Mouse (Mus musculus) kidney, embryonic 15.5 days (tissue): ENCODE data around the gene Ssmem1. TPM values are rescaled to one million over a fixed set of nuclear protein-coding genes. Genes with fewer than 3 reads are reported as not detected.

Experiments
- ATAC-seq: fragments of 200-750 bp; cut with Nextera tagmentation; replicated peaks from 2 replicates; pipeline ENCODE4 v1.8.0; 2017; ENCODE audit warnings: moderate TSS enrichment; ENCODE audit not compliant: low FRiP score
- H3K27ac ChIP-seq: fragments of 300-500 bp; sonication (generic); 2 replicates; pipeline ENCODE4 v1.5.1; 2015; ENCODE audit warnings: mild to moderate bottlenecking, inconsistent platforms
- H3K27me3 ChIP-seq: fragments of 300-500 bp; sonication (generic); 2 replicates; pipeline ENCODE4 v1.6.1; 2015; ENCODE audit warnings: inconsistent platforms
- H3K36me3 ChIP-seq: fragments of 300-500 bp; sonication (generic); 2 replicates; pipeline ENCODE4 v1.6.1; 2015; ENCODE audit warnings: inconsistent platforms
- H3K4me1 ChIP-seq: fragments of 300-500 bp; sonication (generic); 2 replicates; pipeline ENCODE4 v1.6.1; 2015; ENCODE audit warnings: inconsistent platforms
- H3K4me2 ChIP-seq: fragments of 300-500 bp; sonication (generic); 2 replicates; pipeline ENCODE4 v1.6.1; 2015; ENCODE audit warnings: moderate library complexity, mild to moderate bottlenecking, inconsistent platforms
- H3K4me3 ChIP-seq: fragments of 300-500 bp; sonication (generic); replicated peaks from 2 replicates; pipeline ENCODE4 v1.5.1; 2015; ENCODE audit warnings: mild to moderate bottlenecking, inconsistent platforms
- H3K9ac ChIP-seq: fragments of 300-500 bp; sonication (generic); 2 replicates; pipeline ENCODE4 v1.6.1; 2015; ENCODE audit warnings: mild to moderate bottlenecking, inconsistent platforms
- H3K9me3 ChIP-seq: fragments of 300-500 bp; sonication (generic); replicated peaks from 2 replicates; pipeline ENCODE4 v1.6.1; 2016; ENCODE audit warnings: inconsistent platforms
- WGBS: fragments of 180-500 bp; shearing (Covaris S2); methylation state at CpG from one replicate; pipeline ENCODE4 v1.1.7; 2015; ENCODE audit warnings: mixed read lengths; 5-methylcytosine and 5-hydroxymethylcytosine counted together
- polyA plus RNA-seq: library from polyadenylated mRNA; unstranded; fragments of >200 nt; fragmentation: Nextera tagmentation; extraction: Ambion mirVana; gene quantifications from 2 replicates; pipeline ENCODE4 v1.2.1, GENCODE M21; 2015

Ssmem1 gene
- polyA plus RNA-seq = not detected in 2 replicates

GRCm38 (mm10) chr6:30509265-30510239 is at the start of gene Ssmem1, which contains the start of gene Tmem209:
TSS of gene Ssmem1 (plus strand) at chr6:30509849.
TSS of gene Tmem209 (minus strand) at chr6:30509783.
- Histone ChIP-seq H3K36me3 (peaks cover 26% of the 10 kb centered on the region), H3K4me3 (peak within 1 kb of the TSS; percentile 61), H3K27me3 (no peaks in the 10 kb centered on the region), H3K4me2 (peak within 1 kb of the TSS; percentile 69), H3K4me1 (peaks cover 21% of the 10 kb centered on the region), H3K9ac (peak within 1 kb of the TSS; percentile 62), H3K27ac (peak within 1 kb of the TSS; percentile 97), H3K9me3 (no peaks in the 10 kb centered on the region)
- WGBS = under 1% methylated on average over 37 of the region's 37 CpGs
- peak; percentile 98 for ATAC-seq

GRCm38 (mm10) chr6:30460750-30461446 is 48.8 kb upstream of the Ssmem1 start:
- no peaks in the 10 kb centered on the region for H3K27me3 ChIP-seq
- peak overlapping the region; percentile 74 for H3K4me2 ChIP-seq
- H3K9ac ChIP-seq = peak overlapping the region; percentile 59; the same call in 1 of the 2 replicates
- no peaks in the 10 kb centered on the region for H3K9me3 ChIP-seq
- peak; percentile 93 for ATAC-seq
- H3K4me3 ChIP-seq = peak overlapping the region; percentile 20
- H3K27ac ChIP-seq = peak overlapping the region; percentile 98
- peaks cover 60% of the 10 kb centered on the region for H3K4me1 ChIP-seq
- WGBS = 10% methylated on average over 17 of the region's 19 CpGs
- H3K36me3 ChIP-seq = 0 out of 2 replicates have a peak, but pooled peaks cover 4% of the 10 kb centered on the region

- Histone ChIP-seq H3K9me3 (no peaks in the 10 kb centered on the region), H3K4me1 (peaks cover 69% of the 10 kb centered on the region), H3K27ac (peak overlapping the region; percentile 98), H3K4me2 (no peak overlapping the region), H3K27me3 (no peaks in the 10 kb centered on the region), H3K9ac (no peak overlapping the region), H3K4me3 (no peak overlapping the region), H3K36me3 (no peaks in the 10 kb centered on the region)
- no peak for ATAC-seq
- 80% methylated on average over 12 of the region's 13 CpGs for WGBS
Measured at GRCm38 (mm10) chr6:30461755-30462344, 47.8 kb upstream of the Ssmem1 start.

DNA sequence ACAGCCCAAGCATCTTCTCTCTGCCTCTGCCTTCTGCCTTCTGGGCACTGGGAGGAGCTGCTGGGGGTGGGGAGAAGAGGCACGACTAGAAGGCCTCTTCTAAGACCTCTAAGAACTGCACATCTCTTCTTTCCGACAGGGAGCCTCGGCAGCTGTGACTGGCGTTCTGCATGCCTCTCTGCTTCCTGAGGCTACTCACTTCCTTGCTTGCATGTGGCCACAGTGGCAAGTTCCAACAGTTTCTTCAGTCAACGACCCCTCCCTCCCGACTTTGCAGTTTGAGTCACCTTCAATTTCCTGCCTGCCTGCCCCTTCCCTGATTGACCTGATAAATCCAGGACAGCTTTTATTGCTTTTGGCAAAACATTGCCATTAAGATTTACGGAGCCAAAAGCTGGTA is 46.8 kb upstream of the Ssmem1 start:
- H3K27ac ChIP-seq = peak overlapping the region; percentile 85
- no peaks in the 10 kb centered on the region for H3K9me3 ChIP-seq
- WGBS = 5% methylated on average over 7 of the region's 7 CpGs

GRCm38 (mm10) chr6:30465586-30465985 is 44.1 kb upstream of the Ssmem1 start:
- Histone ChIP-seq H3K4me1 (peaks cover 75% of the 10 kb centered on the region), H3K9me3 (no peaks in the 10 kb centered on the region), H3K4me2 (no peak overlapping the region), H3K27me3 (no peaks in the 10 kb centered on the region), H3K9ac (no peak overlapping the region), H3K4me3 (no peak overlapping the region), H3K36me3 (no peaks in the 10 kb centered on the region), H3K27ac (no peak overlapping the region)
- WGBS = 76% methylated on average over 11 of the region's 11 CpGs
- ATAC-seq = no peak

More for the DNA sequence above, 46.8 kb upstream of the Ssmem1 start:
- Histone ChIP-seq H3K4me3 (no peak overlapping the region), H3K4me1 (peaks cover 76% of the 10 kb centered on the region), H3K4me2 (no peak overlapping the region), H3K9ac (no peak overlapping the region), H3K36me3 (no peaks in the 10 kb centered on the region), H3K27me3 (no peaks in the 10 kb centered on the region)
- ATAC-seq = no peak

DNA sequence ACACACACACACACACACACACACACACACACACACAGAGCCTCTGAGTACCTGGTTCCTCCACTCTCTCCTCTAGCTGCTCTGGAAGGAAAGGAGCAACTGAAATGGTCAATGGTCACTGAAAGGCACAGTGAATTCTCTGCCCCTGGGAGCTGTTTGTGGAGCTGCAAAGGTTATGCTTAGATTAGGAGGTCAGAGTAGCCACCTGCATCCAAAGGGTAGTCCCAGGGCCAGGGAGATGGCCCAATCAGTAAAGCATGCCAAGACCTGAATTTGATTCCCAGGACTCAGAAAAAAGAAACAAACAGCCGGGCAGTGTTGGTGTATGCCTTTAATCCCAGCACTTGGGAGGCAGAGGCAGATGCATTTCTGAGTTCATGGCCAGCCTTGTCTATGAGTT is 41.6 kb upstream of the Ssmem1 start:
- ATAC-seq = no peak
- Histone ChIP-seq H3K9me3 (no peaks in the 10 kb centered on the region), H3K4me2 (no peak overlapping the region), H3K36me3 (no peaks in the 10 kb centered on the region), H3K4me3 (no peak overlapping the region), H3K27ac (no peak overlapping the region), H3K27me3 (no peaks in the 10 kb centered on the region), H3K9ac (no peak overlapping the region), H3K4me1 (peaks cover 51% of the 10 kb centered on the region)
- 64% methylated on average over 1 of the region's 1 CpGs for WGBS

- Histone ChIP-seq H3K4me3 (no peak overlapping the region), H3K4me1 (peaks cover 46% of the 10 kb centered on the region), H3K4me2 (peak overlapping the region; percentile 25; the same call in 1 of the 2 replicates), H3K27ac (peak overlapping the region; percentile 62), H3K36me3 (no peaks in the 10 kb centered on the region), H3K9ac (no peak overlapping the region), H3K27me3 (no peaks in the 10 kb centered on the region), H3K9me3 (no peaks in the 10 kb centered on the region)
- peak; percentile 68 for ATAC-seq
- 50% methylated on average over 12 of the region's 12 CpGs for WGBS
Measured at GRCm38 (mm10) chr6:30468684-30469083, 41.0 kb upstream of the Ssmem1 start.

GRCm38 (mm10) chr6:30469370-30469769 is 40.3 kb upstream of the Ssmem1 start:
- WGBS = 76% methylated on average over 12 of the region's 12 CpGs
- Histone ChIP-seq H3K4me3 (no peak overlapping the region), H3K9ac (no peak overlapping the region), H3K27ac (peak overlapping the region; percentile 62), H3K9me3 (no peaks in the 10 kb centered on the region), H3K4me1 (peaks cover 46% of the 10 kb centered on the region), H3K27me3 (no peaks in the 10 kb centered on the region), H3K4me2 (no peak overlapping the region), H3K36me3 (no peaks in the 10 kb centered on the region)
- ATAC-seq = peak; percentile 63; the same call in 1 of the 2 replicates

DNA sequence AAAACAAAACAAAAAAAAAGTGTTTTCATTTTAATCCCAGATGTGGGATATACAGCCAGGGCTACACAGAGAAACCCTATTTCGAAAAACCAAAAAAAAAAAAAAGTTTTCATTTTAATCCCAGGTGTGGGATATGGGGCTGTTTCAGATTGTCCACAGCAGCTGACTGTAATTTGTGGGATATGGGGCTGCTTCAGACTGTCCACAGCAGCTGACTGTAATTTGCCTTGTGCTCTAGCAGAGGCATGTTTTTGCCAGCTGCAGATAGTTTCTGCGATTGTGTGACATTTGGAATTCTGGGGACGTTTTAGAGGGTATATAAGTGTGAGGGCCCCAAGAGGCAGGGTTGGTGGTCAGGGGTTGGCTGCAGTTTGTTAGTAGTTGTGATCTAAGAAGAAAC is 37.9 kb upstream of the Ssmem1 start:
- Histone ChIP-seq H3K9me3 (no peaks in the 10 kb centered on the region), H3K27me3 (no peaks in the 10 kb centered on the region), H3K36me3 (no peaks in the 10 kb centered on the region), H3K4me1 (peaks cover 24% of the 10 kb centered on the region), H3K9ac (no peak overlapping the region), H3K4me3 (no peak overlapping the region), H3K27ac (no peak overlapping the region), H3K4me2 (no peak overlapping the region)
- 72% methylated on average over 3 of the region's 3 CpGs for WGBS
- no peak for ATAC-seq

GRCm38 (mm10) chr6:30476025-30476765 is 33.5 kb upstream of the Ssmem1 start:
- WGBS = 59% methylated on average over 10 of the region's 10 CpGs
- no peak overlapping the region for H3K27ac ChIP-seq
- ATAC-seq = no peak

DNA sequence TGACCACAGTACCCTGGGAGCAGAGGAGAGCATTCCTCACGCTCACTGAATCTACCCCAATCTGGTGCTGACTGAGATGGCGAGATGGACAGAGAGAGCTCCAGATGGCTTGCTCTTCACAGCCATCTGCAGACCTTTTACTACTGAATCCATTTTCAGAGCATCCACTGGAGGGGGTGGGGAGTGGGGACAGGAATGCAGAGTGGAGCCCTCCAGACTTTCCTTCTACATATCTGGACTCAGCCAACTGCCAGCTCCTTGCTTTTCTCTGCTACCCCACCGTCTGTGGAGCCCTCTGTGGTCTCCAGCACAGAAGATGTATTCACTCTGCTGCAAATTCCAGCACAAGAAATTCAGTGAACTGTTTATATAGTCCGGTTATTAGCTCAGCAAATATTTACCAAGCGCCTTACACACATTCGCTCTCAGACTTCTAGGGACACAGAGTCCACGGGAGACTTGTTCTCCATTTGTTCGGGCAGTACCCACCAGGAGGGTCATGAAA is 32.4 kb upstream of the Ssmem1 start:
- ATAC-seq = no peak
- no peak overlapping the region for H3K9ac ChIP-seq
- no peak overlapping the region for H3K4me2 ChIP-seq
- 81% methylated on average over 8 of the region's 8 CpGs for whole genome bisulfite sequencing
- H3K27me3 ChIP-seq = no peaks in the 10 kb centered on the region
- H3K4me3 ChIP-seq = no peak overlapping the region
- H3K36me3 ChIP-seq = peaks cover 47% of the 10 kb centered on the region
- H3K27ac ChIP-seq = 0 out of 2 replicates have a peak overlapping the region, but pooled peaks have one; percentile 7
- H3K4me1 ChIP-seq = peaks cover 3% of the 10 kb centered on the region; the same call in 1 of the 2 replicates
- H3K9me3 ChIP-seq = no peaks in the 10 kb centered on the region

More at GRCm38 (mm10) chr6:30476025-30476765, 33.5 kb upstream of the Ssmem1 start:
- no peak overlapping the region for H3K4me3 ChIP-seq
- no peaks in the 10 kb centered on the region for H3K27me3 ChIP-seq
- peaks cover 3% of the 10 kb centered on the region; the same call in 1 of the 2 replicates for H3K4me1 ChIP-seq
- no peak overlapping the region for H3K4me2 ChIP-seq
- H3K9me3 ChIP-seq = no peaks in the 10 kb centered on the region
- H3K9ac ChIP-seq = no peak overlapping the region
- H3K36me3 ChIP-seq = peaks cover 37% of the 10 kb centered on the region
